Mouse (Mus musculus): ENCODE measurements around the gene Smad9. TPM values are rescaled to one million over a fixed set of nuclear protein-coding genes. Genes with fewer than 3 reads are reported as not detected.

Gene Smad9
- polyA plus RNA-seq, 1 experiment: 1.1 TPM

DNA sequence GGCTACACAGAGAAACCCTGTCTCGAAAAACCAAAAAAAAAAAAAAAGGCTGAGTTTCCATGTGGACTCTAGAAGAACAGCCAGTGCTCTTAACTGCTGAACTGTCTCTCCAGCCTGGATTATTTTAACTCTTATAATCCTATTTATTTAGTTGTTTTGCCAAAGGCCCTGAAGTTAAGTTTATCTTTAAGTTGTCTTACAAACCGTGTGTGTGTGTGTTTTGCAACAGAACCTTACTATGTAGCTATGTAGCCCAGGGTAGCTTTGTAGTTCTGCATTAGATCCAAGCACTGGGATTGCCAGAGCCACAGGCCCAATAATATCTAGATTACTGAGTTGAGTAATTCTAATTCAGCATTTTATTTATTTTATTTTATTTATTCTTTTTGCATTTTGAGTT lies 30.0 kb upstream of the Smad9 start:
- H3K27ac ChIP-seq (ENCODE audit: insufficient read depth, low read depth, low read length): no peak overlapping the region
- peaks cover 3% of the 10 kb centered on the region for H3K36me3 ChIP-seq (ENCODE audit: control insufficient read depth, insufficient read depth, low read length)
- DNase-seq: no peak
- no peaks in the 10 kb centered on the region for H3K27me3 ChIP-seq (replicated peaks; ENCODE audit: control insufficient read depth, insufficient read depth, low read length)
- no peak for TF ChIP-seq POLR2A (IDR thresholded peaks at IDR 0.05; ENCODE audit: low read depth, low read length)
- no peak for TF ChIP-seq CTCF (conservative IDR thresholded peaks at IDR 0.05; ENCODE audit: insufficient read depth, insufficient read length, low read depth, low read length)
- 85% methylated on average over 2 of the region's 2 CpGs for WGBS
- H3K4me3 ChIP-seq (ENCODE audit: insufficient read depth, low read depth, low read length): no peak overlapping the region
- no peaks in the 10 kb centered on the region for H3K4me1 ChIP-seq (ENCODE audit: control insufficient read depth, insufficient read depth, low read length)

DNA sequence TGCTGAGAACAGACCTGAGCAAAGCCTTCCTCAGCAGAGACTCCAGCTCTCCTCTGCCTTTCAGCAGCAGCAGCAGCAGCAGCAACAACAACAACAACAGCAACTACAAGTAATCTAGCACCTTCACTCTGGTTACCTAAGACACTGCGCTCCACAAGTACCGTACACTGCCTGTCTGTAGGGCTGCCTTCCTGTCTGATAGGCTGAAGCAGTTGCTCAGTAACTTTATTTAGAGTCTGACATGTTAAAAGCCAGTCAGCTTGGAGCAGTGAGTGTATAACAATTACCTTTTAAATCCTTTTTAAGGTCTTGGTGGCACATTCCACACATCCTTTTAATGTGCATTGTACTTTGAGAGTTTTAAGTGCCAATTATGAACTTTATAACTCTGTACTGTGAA lies 27.8 kb upstream of the Smad9 start:
- Histone ChIP-seq H3K4me3 (ENCODE audit: insufficient read depth, low read depth, low read length) (no peak overlapping the region), H3K4me1 (ENCODE audit: control insufficient read depth, insufficient read depth, low read length) (no peaks in the 10 kb centered on the region), H3K27me3 (replicated peaks; ENCODE audit: control insufficient read depth, insufficient read depth, low read length) (no peaks in the 10 kb centered on the region), H3K36me3 (ENCODE audit: control insufficient read depth, insufficient read depth, low read length) (peaks cover 3% of the 10 kb centered on the region), H3K27ac (ENCODE audit: insufficient read depth, low read depth, low read length) (no peak overlapping the region)
- DNase-seq: no peak
- TF ChIP-seq CTCF (conservative IDR thresholded peaks at IDR 0.05; ENCODE audit: insufficient read depth, insufficient read length, low read depth, low read length): no peak
- no peak for TF ChIP-seq POLR2A (IDR thresholded peaks at IDR 0.05; ENCODE audit: low read depth, low read length)
- 93% methylated on average over 2 of the region's 2 CpGs for WGBS

DNA sequence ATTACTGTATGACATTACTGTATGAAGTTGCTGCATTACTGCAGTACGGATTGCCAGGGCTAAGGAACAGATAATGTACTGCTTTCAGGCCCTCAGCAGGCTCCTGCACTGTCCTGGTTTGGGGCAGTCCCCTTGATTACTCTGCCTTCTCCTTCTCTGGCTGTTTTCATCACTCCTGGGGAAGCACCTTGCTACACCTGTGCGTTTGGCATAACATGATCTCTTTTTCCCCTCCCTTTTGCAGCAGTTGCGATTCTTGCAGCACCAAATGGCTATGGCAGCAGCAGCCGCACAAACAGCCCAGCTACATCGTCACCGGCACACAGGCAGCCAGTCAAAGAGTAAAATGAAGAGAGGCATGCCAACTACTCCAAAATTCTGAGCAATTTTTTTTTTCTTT lies 27.3 kb upstream of the Smad9 start:
- TF ChIP-seq CTCF (conservative IDR thresholded peaks at IDR 0.05; ENCODE audit: insufficient read depth, insufficient read length, low read depth, low read length): no peak
- no peak for TF ChIP-seq POLR2A (IDR thresholded peaks at IDR 0.05; ENCODE audit: low read depth, low read length)
- Histone ChIP-seq H3K27ac (ENCODE audit: insufficient read depth, low read depth, low read length) (no peak overlapping the region), H3K4me1 (ENCODE audit: control insufficient read depth, insufficient read depth, low read length) (no peaks in the 10 kb centered on the region), H3K36me3 (ENCODE audit: control insufficient read depth, insufficient read depth, low read length) (peaks cover 3% of the 10 kb centered on the region), H3K27me3 (replicated peaks; ENCODE audit: control insufficient read depth, insufficient read depth, low read length) (no peaks in the 10 kb centered on the region), H3K4me3 (ENCODE audit: insufficient read depth, low read depth, low read length) (no peak overlapping the region)
- DNase-seq: no peak
- 92% methylated on average over 6 of the region's 6 CpGs for WGBS

DNA sequence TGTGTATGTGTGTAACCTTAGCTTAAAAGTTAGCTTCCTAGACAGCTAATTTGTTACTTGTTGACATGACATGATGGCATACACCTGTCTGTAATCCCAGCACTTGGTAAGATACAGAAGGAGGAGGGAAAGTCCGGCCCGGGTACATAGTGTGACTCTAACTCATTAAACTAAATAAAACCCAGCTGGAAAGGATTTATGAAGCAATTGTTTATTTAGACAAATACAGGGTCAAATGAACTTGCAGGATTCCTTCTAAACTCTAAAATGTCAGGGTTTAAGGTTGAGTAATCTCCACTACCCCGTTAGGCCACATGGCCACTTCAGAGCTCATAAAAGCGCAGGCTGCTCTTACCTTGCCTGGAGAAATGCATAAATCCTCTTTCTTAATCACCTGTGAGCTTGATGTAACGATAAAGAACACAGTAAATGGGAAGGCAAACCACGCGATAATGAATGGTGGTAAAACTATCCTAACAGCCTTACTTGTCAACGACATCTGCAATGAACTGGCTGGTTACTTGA lies 23.7 kb upstream of the Smad9 start:
- no peak for DNase-seq
- H3K27me3 ChIP-seq (replicated peaks; ENCODE audit: control insufficient read depth, insufficient read depth, low read length): no peaks in the 10 kb centered on the region
- H3K4me3 ChIP-seq (ENCODE audit: insufficient read depth, low read depth, low read length): no peak overlapping the region
- peaks cover 3% of the 10 kb centered on the region for H3K36me3 ChIP-seq (ENCODE audit: control insufficient read depth, insufficient read depth, low read length)
- H3K27ac ChIP-seq (ENCODE audit: insufficient read depth, low read depth, low read length): no peak overlapping the region
- H3K4me1 ChIP-seq (ENCODE audit: control insufficient read depth, insufficient read depth, low read length): peaks cover 8% of the 10 kb centered on the region; the same call in 1 of the 2 replicates
- TF ChIP-seq POLR2A (IDR thresholded peaks at IDR 0.05; ENCODE audit: low read depth, low read length): no peak
- TF ChIP-seq CTCF (conservative IDR thresholded peaks at IDR 0.05; ENCODE audit: insufficient read depth, insufficient read length, low read depth, low read length): no peak
- 53% methylated on average over 8 of the region's 8 CpGs for WGBS

DNA sequence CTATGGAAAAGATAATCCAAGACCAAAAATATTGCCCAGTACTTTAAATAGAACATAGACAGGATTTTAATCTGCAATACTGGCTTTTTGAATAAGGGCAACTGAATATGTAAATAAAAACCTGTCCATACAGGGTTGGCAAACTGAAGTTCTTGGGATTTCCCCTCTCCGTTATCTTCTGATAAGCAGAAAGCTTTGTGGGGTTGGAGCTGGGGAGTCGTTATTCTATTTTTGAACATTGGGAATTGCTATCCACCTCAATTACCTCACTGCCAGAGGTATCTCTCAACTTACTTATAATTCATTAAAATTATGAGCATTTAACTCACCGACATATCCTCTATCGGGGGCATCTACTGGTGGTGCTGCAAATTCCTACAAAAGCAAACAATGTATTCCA lies 23.0 kb upstream of the Smad9 start:
- no peak overlapping the region for H3K27ac ChIP-seq (ENCODE audit: insufficient read depth, low read depth, low read length)
- no peaks in the 10 kb centered on the region for H3K27me3 ChIP-seq (replicated peaks; ENCODE audit: control insufficient read depth, insufficient read depth, low read length)
- no peak for DNase-seq
- H3K4me3 ChIP-seq (ENCODE audit: insufficient read depth, low read depth, low read length): no peak overlapping the region
- H3K36me3 ChIP-seq (ENCODE audit: control insufficient read depth, insufficient read depth, low read length): peaks cover 3% of the 10 kb centered on the region
- H3K4me1 ChIP-seq (ENCODE audit: control insufficient read depth, insufficient read depth, low read length): peaks cover 8% of the 10 kb centered on the region; the same call in 1 of the 2 replicates
- TF ChIP-seq CTCF (conservative IDR thresholded peaks at IDR 0.05; ENCODE audit: insufficient read depth, insufficient read length, low read depth, low read length) (no peak), POLR2A (IDR thresholded peaks at IDR 0.05; ENCODE audit: low read depth, low read length) (no peak)
- 83% methylated on average over 4 of the region's 4 CpGs for WGBS

DNA sequence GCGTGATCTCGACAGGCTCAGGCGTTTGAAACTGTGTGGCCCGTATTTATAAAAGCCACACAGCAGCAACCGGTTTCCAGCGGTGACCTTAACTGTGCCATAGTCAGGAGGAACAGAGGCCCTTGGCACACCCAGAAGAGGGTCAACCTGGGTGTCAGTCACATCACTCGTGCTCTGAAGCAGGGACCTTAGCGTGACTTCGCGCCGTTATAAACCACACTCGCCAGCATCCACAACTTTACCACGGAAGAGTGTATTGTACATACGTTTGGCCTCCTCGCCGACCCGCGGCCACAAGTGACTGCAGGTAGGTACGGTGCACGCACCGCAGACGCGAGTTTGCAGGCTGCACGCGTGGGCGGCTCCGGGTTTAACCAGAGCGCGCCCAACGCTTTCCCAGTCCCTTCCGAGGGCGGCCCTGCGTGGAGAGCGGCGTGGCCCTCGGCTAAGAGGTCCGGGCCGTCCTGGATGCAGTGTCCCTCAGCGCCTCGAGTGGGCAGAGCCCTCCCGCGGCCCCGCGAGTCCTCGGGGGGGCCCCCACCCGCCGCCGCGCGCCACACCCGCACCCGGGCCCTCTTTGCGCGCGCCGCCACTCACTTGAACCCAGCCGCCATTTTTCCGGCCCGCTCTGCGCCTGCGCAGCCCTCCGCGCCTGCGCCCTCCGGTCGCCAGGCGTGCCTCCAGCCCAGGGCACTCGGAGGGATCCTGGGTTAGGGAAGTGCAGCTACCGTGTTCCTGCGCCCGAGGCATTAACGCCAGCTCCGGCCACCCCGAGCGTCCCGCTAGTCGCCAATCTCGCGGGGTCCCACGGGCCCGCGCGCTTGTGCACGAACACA lies 20.8 kb upstream of the Smad9 start:
- Histone ChIP-seq H3K4me3 (ENCODE audit: insufficient read depth, low read depth, low read length) (peak overlapping the region; percentile 86), H3K27ac (ENCODE audit: insufficient read depth, low read depth, low read length) (peak overlapping the region; percentile 97), H3K4me1 (ENCODE audit: control insufficient read depth, insufficient read depth, low read length) (peaks cover 8% of the 10 kb centered on the region; the same call in 1 of the 2 replicates), H3K36me3 (ENCODE audit: control insufficient read depth, insufficient read depth, low read length) (no peaks in the 10 kb centered on the region; the same call in 1 of the 2 replicates), H3K27me3 (replicated peaks; ENCODE audit: control insufficient read depth, insufficient read depth, low read length) (no peaks in the 10 kb centered on the region)
- WGBS: under 1% methylated on average over 84 of the region's 84 CpGs
- DNase-seq: peak; percentile 91
- no peak for TF ChIP-seq CTCF (conservative IDR thresholded peaks at IDR 0.05; ENCODE audit: insufficient read depth, insufficient read length, low read depth, low read length)
- TF ChIP-seq POLR2A (IDR thresholded peaks at IDR 0.05; ENCODE audit: low read depth, low read length): peak; percentile 72

Data from kidney, adult 2 months (tissue).